Mouse (Mus musculus): ENCODE data around the gene Rapgef2.

GRCm38 (mm10) chr3:79204261-79204660, 82.1 kb downstream of the Rapgef2 start:
- no peak for TF ChIP-seq CTCF (IDR thresholded peaks at IDR 0.05; ENCODE audit: control insufficient read depth, insufficient read depth, low read length)
- TF ChIP-seq POLR2A (IDR thresholded peaks at IDR 0.05; ENCODE audit: borderline replicate concordance, control insufficient read depth, low read depth, low read length): no peak
